Mouse (Mus musculus) gastrocnemius, adult 2 months (tissue): ENCODE measurements around the gene Anks4b. TPM values are rescaled to one million over a fixed set of nuclear protein-coding genes. Genes with fewer than 3 reads are reported as not detected.

Experiments used
- DNase-seq: peaks from one replicate; pipeline ENCODE4 v3.0.0; 2022
- H3K27ac ChIP-seq: fragments of 200-600 bp; 2 replicates; pipeline ENCODE4 v1.8.1; 2022; ENCODE audit warnings: mild to moderate bottlenecking
- H3K4me3 ChIP-seq: fragments of 200-600 bp; 2 replicates; pipeline ENCODE4 v1.8.1; 2022; ENCODE audit warnings: mild to moderate bottlenecking, moderate library complexity
- CTCF ChIP-seq: fragments of 200-600 bp; IDR thresholded peaks from 2 replicates; pipeline ENCODE4 v1.8.1; 2022; ENCODE audit warnings: antibody characterized with exemption, mild to moderate bottlenecking, moderate library complexity
- intact Hi-C: fragments of 180-260 bp; cut with DNase I; formaldehyde crosslinking; loops from one replicate; pipeline ENCODE4 v1.15.1; 2025
- total RNA-seq, 2 experiments: library from RNA; stranded (reverse); gene quantifications; 2 replicates each; pipeline ENCODE4 v1.2.3; 2021

Anks4b gene
- total RNA-seq, 2 experiments from 2014 or later = 0.10 to 0.11 TPM

DNA sequence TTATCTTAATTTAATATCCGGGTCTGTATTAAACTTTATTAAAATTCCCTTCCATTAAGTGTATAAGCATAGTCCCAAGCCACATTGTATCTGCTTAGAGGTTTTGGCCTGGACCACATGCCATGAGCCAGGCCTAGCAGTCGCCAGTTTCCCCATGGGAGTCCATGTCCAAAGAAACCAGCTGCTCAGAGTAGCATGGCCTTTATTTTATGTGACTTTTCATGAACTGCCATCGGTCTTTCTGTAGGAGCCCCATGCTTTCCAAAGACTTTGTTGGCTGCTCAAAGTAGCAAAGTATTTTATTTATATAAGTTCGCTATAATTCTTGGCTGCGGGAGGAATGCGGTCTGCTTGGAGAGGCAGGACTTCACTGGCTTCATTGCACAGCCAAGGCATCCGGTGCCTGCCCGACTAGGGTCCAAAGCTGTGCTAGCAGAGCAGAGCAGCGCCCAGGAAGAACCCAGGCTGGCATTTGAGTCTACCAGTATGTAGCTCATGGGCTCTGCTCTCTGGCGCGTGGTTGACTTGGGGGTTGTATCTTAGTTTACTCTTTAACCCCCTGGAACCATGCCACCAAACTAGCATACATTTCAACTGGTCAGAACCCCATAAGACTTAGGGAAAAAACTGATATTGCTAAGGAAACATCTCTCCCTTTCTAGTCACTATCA, 9.9 kb upstream of the Anks4b start:
- no peak for DNase-seq
- intact Hi-C loops = no loop called here
- H3K4me3 ChIP-seq = no peak overlapping the region
- TF ChIP-seq CTCF = no peak
- no peak overlapping the region for H3K27ac ChIP-seq

DNA sequence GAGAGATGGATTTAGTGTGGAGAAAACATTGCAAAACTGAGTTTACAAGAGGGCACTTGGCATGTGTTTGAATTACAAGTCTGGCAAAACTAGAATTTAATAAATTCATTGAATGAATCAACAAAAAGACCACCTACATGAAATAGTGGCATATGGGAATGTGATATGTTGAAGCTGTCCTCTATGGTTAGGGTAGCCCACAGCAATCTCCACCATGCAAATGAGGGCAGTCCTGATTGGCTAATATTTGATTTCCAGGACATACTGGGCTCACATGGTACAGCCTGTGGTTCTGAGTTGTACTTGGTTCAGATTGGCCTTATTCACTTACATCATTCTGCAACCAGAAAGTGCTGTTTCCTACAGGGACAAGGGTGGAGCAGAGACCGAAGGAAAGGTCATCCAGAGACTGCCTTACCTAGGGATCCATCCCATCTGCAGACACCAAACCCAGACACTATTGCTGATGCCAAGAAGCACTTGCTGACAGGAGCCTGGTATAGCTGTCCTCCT, 1.4 kb upstream of the Anks4b start:
- H3K4me3 ChIP-seq = no peak overlapping the region
- H3K27ac ChIP-seq = no peak overlapping the region
- no peak for DNase-seq
- TF ChIP-seq CTCF = no peak
- intact Hi-C loops = no loop called here

DNA sequence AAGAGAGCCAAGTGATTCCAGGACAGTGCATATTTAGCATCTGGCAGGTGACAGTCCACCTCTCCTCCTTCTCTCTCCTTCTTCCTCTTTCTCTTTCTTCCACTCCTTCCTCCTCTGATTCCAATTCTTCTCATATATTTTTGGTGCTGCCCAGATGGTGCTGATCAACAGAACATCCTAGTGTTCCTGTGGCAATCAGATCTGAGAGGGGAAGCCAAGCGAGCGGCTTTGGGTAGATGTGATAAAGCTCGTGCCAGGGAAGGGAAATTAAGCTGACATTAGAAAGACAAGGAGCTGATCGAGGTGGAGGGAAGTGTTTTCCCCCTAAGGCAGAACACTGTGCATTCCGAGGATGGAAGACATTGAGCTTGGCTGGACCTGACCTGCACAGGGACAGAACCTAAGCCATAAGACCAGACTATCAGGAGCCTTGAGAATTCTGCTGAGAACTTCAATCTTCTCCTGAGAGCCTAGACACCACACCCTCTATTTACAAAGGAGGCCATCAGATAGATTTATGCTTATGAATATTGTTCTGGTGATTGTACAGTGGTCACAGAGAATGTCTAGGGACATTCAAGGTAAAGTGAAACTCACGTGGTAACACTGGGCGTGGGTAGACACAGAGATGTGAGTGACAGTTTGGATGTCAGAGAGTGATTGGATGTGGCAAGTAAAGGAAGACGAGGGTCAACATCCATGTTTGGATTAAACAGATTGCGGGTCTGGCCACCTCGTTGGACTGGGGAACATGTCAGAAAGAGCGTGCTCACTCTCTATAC, 1.3 kb downstream of the Anks4b start:
- TF ChIP-seq CTCF = no peak
- intact Hi-C loops = no loop called here
- Histone ChIP-seq H3K27ac (no peak overlapping the region), H3K4me3 (no peak overlapping the region)
- no peak for DNase-seq

DNA sequence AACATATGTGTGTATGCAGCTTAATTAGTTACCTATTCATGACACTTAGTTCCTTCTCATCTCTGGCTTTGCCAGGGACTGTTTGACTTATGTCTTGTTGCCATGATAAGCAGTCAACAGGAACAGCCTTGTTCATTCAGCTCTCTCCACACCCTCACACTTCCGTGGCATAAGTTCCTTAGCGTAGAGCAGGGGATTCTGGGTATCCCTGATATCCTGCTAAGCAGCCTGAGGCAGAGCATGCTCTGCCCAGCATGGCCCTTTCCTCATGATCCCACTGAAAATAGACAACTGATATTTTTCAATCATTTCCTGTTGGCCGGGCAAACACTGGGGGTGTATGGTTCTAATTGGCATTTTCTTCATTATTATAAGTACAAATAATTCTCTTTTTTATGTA, 4.0 kb downstream of the Anks4b start:
- Histone ChIP-seq H3K27ac (no peak overlapping the region), H3K4me3 (no peak overlapping the region)
- no peak for DNase-seq
- no peak for TF ChIP-seq CTCF
- intact Hi-C loops = no loop called here

DNA sequence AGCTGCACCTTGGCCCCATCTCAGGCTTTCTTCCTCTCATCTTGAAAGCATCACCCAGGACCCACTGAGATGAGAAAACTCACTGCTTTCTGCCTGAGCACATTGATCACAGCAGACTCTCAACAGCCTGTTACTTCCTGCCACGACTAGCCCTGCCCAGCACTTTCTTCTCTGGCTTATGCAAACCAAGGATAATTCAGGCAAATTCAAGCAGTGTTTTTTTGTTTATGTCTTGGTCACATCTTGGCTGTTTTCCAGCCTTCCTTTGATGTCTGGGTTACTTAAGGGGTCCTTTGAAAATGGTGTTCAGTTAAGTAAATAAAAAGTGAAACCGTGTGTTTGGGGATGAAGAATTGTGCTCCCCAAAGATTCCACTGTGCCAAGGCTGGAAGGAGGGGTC, 5.3 kb downstream of the Anks4b start:
- intact Hi-C loops = no loop called here
- Histone ChIP-seq H3K4me3 (no peak overlapping the region), H3K27ac (no peak overlapping the region)
- DNase-seq = no peak
- TF ChIP-seq CTCF = no peak

GRCm38 (mm10) chr7:120180547-120180946, 6.9 kb downstream of the Anks4b start:
- no peak overlapping the region for H3K4me3 ChIP-seq
- intact Hi-C loops = no loop called here
- DNase-seq = no peak
- no peak for TF ChIP-seq CTCF
- no peak overlapping the region for H3K27ac ChIP-seq

GRCm38 (mm10) chr7:120181401-120182230, 8.0 kb downstream of the Anks4b start:
- Histone ChIP-seq H3K27ac (no peak overlapping the region), H3K4me3 (no peak overlapping the region)
- DNase-seq = no peak
- no peak for TF ChIP-seq CTCF
- intact Hi-C loops = no loop called here

GRCm38 (mm10) chr7:120182891-120183290, 9.2 kb downstream of the Anks4b start:
- intact Hi-C loops = no loop called here
- Histone ChIP-seq H3K27ac (no peak overlapping the region), H3K4me3 (no peak overlapping the region)
- no peak for TF ChIP-seq CTCF
- DNase-seq = no peak

GRCm38 (mm10) chr7:120188946-120189345, 15.3 kb downstream of the Anks4b start:
- DNase-seq = no peak
- TF ChIP-seq CTCF = no peak
- H3K4me3 ChIP-seq = no peak overlapping the region
- intact Hi-C loops = no loop called here
- no peak overlapping the region for H3K27ac ChIP-seq

GRCm38 (mm10) chr7:120189369-120190149, 15.9 kb downstream of the Anks4b start:
- no peak overlapping the region for H3K27ac ChIP-seq
- intact Hi-C loops = no loop called here
- no peak for DNase-seq
- no peak overlapping the region for H3K4me3 ChIP-seq
- TF ChIP-seq CTCF = no peak

DNA sequence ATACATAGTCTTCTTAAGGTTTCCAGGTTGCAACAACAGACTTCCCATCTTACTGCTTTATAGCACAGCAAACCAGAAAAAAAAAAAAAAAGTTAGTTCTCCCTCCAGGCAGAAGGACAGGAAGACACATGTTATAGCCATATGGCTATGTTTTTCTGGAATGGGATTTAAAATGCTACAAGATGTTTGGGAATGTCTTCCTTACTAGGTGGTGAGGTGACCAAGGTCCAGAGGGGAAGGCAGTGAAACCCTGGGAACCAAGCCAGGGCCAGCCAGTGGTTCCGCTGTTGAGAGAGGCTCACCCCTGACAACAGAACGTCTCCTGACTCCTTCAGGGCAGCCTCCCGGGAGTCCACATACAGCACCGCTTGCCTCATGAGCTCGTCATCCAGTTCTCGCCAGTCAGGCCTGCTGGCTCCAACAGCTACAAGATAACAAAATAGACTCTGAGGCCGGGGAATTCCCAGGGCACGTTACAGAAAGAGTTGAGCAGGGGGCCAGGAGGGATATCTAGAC, 16.6 kb downstream of the Anks4b start:
- Histone ChIP-seq H3K4me3 (no peak overlapping the region), H3K27ac (no peak overlapping the region)
- intact Hi-C loops = no loop called here
- TF ChIP-seq CTCF = no peak
- no peak for DNase-seq

GRCm38 (mm10) chr7:120192207-120192606, 18.5 kb downstream of the Anks4b start:
- H3K27ac ChIP-seq = no peak overlapping the region
- no peak for TF ChIP-seq CTCF
- no peak overlapping the region for H3K4me3 ChIP-seq
- intact Hi-C loops = no loop called here
- DNase-seq = no peak
